Mouse (Mus musculus) ES-Bruce4 (cell line): ENCODE results near the gene Krt32. TPM values are rescaled to one million over a fixed set of nuclear protein-coding genes. Genes with fewer than 3 reads are reported as not detected.

ENCODE experiments used
- H3K27ac ChIP-seq: 2 replicates; pipeline ENCODE4 v1.5.1; 2012; ENCODE audit warnings: low read length, inconsistent platforms; ENCODE audit not compliant: insufficient read depth
- H3K27me3 ChIP-seq: 2 replicates; pipeline ENCODE4 v1.6.1; 2012; ENCODE audit warnings: mild to moderate bottlenecking, low read length, inconsistent platforms; ENCODE audit not compliant: control insufficient read depth, poor library complexity, insufficient read depth, severe bottlenecking
- H3K36me3 ChIP-seq: 2 replicates; pipeline ENCODE4 v1.6.1; 2012; ENCODE audit warnings: inconsistent platforms, mild to moderate bottlenecking, low read length, moderate library complexity; ENCODE audit not compliant: control insufficient read depth, poor library complexity, insufficient read depth, severe bottlenecking
- H3K4me1 ChIP-seq: one replicate; pipeline ENCODE4 v1.8.1; 2011; ENCODE audit warnings: low read length; ENCODE audit not compliant: control insufficient read depth, insufficient read depth
- H3K4me3 ChIP-seq: 2 replicates; pipeline ENCODE4 v1.5.1; 2011; ENCODE audit warnings: low read depth, mild to moderate bottlenecking, low read length
- H3K9ac ChIP-seq: 2 replicates; pipeline ENCODE4 v1.6.1; 2012; ENCODE audit warnings: low read depth, mild to moderate bottlenecking, inconsistent platforms; ENCODE audit not compliant: poor library complexity, severe bottlenecking
- H3K9me3 ChIP-seq: replicated peaks from 2 replicates; pipeline ENCODE4 v1.6.1; 2012; ENCODE audit warnings: mild to moderate bottlenecking, low read length, inconsistent platforms; ENCODE audit not compliant: control insufficient read depth, poor library complexity, insufficient read depth, severe bottlenecking
- CTCF ChIP-seq: IDR thresholded peaks from one replicate; pipeline ENCODE4 v1.8.1; 2011; ENCODE audit warnings: low read depth, low read length
- EP300 ChIP-seq: IDR thresholded peaks from 2 replicates; pipeline ENCODE4 v1.6.1; 2011; ENCODE audit warnings: low read depth, low read length; ENCODE audit not compliant: insufficient read depth
- POLR2A ChIP-seq: IDR thresholded peaks from one replicate; pipeline ENCODE4 v1.8.1; 2011; ENCODE audit warnings: low read length; ENCODE audit not compliant: insufficient read depth
- polyA plus RNA-seq: library from polyadenylated mRNA; stranded (reverse); fragments of >200 nt; gene quantifications from 2 replicates; pipeline ENCODE4 v1.2.4, GENCODE M21; 2011; ENCODE audit warnings: low read depth; ENCODE audit not compliant: missing spikeins, insufficient read depth, insufficient read length

Gene Krt32
- polyA plus RNA-seq, 1 experiment: not detected

DNA sequence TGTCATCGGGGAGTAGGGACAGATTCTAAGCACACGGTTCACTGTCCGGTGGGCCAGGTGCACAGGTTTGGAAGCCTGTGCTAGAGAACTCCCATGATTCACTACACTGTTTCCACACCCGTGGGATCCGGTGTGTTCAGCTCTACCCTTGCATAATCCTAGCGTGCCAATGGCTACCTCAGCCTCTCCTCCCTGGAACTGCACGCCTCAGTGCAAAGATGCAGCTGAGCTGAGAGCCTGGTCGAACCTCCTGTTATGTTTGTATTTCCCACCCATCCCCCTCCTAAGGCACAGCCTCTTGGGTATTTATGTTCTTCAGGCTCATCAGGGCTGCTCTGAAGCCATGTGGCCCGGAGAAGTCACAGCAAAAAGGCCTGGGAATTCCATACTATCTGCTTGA lies 9.8 kb upstream of the Krt32 start:
- H3K4me1 ChIP-seq: no peaks in the 10 kb centered on the region
- H3K27me3 ChIP-seq: no peaks in the 10 kb centered on the region
- TF ChIP-seq EP300: no peak
- TF ChIP-seq POLR2A: no peak
- TF ChIP-seq CTCF: no peak
- no peak overlapping the region for H3K4me3 ChIP-seq
- no peaks in the 10 kb centered on the region for H3K36me3 ChIP-seq
- no peaks in the 10 kb centered on the region for H3K9me3 ChIP-seq
- H3K9ac ChIP-seq: no peak overlapping the region
- no peak overlapping the region for H3K27ac ChIP-seq

DNA sequence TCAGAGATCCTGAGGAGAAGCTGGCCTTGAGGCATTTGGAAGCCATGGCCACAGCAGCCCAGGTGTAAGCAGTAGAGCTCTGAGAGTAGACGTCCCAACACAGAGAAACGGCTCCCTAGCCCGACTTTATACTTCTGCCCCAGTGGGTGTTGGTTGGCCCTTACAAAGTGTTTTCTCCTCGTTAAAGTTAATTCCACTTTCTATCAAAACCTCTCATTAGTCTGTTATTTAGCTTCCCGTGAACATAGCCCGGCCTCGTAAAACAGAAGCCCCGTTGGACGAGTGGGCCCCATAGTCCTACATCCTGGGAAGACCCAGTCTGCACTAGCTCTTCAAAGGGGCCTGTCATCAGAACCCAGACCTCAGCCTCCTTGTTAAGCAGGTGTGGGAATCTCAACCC lies 8.1 kb upstream of the Krt32 start, which contains the start of gene Krt35:
Gene Krt35 (minus strand): TSS at position 101 of the 400 bp plus-strand sequence.
- TF ChIP-seq EP300: no peak
- TF ChIP-seq CTCF: no peak
- TF ChIP-seq POLR2A: no peak
- H3K36me3 ChIP-seq: no peaks in the 10 kb centered on the region
- no peak within 1 kb of the TSS for H3K4me3 ChIP-seq
- H3K9me3 ChIP-seq: no peaks in the 10 kb centered on the region
- H3K27ac ChIP-seq: no peak within 1 kb of the TSS
- no peaks in the 10 kb centered on the region for H3K4me1 ChIP-seq
- no peaks in the 10 kb centered on the region for H3K27me3 ChIP-seq
- H3K9ac ChIP-seq: no peak within 1 kb of the TSS

DNA sequence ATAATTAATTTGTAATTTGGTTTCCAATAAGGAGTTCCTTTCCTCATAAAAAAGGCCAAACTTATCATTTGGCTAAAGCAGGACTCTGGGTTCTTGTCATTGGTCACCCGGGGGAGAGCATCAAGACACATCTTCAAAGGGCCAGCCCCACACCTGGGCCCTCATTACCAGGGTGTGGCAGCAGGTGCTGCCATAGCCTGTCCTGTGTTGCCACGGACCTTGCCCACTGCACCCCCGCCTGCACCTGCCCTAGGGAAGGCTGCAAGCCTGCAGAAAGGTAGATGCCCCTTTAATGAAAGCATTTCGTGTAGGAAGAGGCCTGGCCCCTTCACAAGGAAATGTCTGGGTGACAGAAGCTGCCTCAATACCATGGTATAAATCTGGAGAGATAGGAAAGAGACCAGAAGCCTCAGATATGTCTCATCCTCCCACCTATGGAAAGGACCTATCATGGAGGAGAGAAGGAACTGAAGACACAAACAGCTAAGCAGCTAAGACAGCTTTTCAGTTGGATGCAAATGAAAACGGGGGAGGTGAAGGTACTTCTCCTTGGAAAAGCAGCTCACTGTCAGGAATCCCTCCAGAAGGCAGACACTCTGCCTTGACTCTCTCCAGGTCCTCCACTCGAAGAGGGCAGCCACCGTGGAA lies 476 bp upstream of the Krt32 start:
- no peak overlapping the region for H3K27ac ChIP-seq
- TF ChIP-seq CTCF: no peak
- TF ChIP-seq EP300: no peak
- no peak for TF ChIP-seq POLR2A
- no peaks in the 10 kb centered on the region for H3K4me1 ChIP-seq
- H3K9ac ChIP-seq: no peak overlapping the region
- H3K27me3 ChIP-seq: no peaks in the 10 kb centered on the region
- no peaks in the 10 kb centered on the region for H3K9me3 ChIP-seq
- no peak overlapping the region for H3K4me3 ChIP-seq
- no peaks in the 10 kb centered on the region for H3K36me3 ChIP-seq

DNA sequence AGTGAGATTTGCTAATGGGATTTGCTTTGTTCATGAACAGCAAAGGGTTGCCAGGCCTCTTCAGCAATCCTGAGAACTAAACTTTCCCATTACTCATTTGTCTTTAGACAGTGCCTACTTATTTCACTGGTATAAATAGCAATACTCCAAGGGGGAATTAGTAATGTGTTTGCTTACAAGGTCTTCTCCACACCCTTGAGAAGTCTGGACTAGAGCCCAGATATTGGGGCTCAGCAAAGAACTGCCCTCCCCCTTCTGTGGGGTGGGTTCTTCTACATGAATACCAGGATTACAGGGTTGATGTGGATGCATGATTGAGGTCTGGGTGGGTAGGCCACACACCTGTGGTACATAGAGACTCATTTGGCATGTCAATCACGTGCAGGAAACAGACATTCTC lies 14.2 kb downstream of the Krt32 start:
- Histone ChIP-seq H3K27ac (no peak overlapping the region), H3K4me1 (no peaks in the 10 kb centered on the region), H3K4me3 (no peak overlapping the region), H3K27me3 (no peaks in the 10 kb centered on the region), H3K9ac (no peak overlapping the region), H3K36me3 (no peaks in the 10 kb centered on the region), H3K9me3 (no peaks in the 10 kb centered on the region; the same call in 1 of the 2 replicates)
- TF ChIP-seq CTCF: no peak
- TF ChIP-seq POLR2A: no peak
- TF ChIP-seq EP300: no peak

DNA sequence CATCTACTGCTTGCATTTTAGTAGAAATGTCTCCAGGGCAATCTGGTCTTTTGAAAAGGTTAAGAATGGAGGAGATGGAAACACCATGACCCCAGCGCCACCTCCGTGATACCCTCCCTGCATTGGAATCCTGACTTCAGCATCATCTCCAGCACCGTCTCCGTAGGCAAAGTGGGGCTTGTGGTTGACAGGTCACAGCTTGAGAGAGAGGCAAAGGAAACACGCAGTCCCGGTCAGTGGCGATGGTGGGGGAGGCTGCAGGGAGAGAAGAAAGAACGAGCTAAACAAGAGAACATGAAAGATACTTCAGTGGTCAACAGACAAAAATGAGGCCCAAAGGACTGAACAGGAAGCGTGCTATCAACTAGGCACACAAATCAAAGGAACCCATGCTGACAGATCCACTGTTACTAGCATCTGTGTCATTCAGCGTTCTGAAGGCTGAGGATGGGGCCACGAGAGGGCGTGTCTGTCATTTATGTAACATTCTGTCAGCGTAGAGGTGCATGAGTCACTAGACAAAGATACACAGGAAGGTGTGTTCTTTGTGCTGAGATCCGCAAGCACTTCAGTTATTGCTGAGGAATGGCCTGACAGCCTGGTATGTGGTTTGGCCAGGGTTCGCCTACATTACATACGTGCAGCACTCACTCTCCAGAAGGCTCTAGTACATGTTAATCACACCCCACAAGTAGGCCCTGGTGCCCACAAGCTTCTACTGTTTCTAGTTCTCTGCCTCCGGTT lies 20.6 kb downstream of the Krt32 start:
- H3K4me3 ChIP-seq: no peak overlapping the region
- no peaks in the 10 kb centered on the region for H3K4me1 ChIP-seq
- H3K9me3 ChIP-seq: no peaks in the 10 kb centered on the region
- no peaks in the 10 kb centered on the region for H3K36me3 ChIP-seq
- no peak overlapping the region for H3K27ac ChIP-seq
- H3K9ac ChIP-seq: no peak overlapping the region
- TF ChIP-seq POLR2A (no peak), CTCF (no peak), EP300 (no peak)
- H3K27me3 ChIP-seq: no peaks in the 10 kb centered on the region
